Mouse (Mus musculus): ENCODE measurements around the gene Ddx5. TPM values are rescaled to one million over a fixed set of nuclear protein-coding genes. Genes with fewer than 3 reads are reported as not detected.

Ddx5 gene
- polyA plus RNA-seq, 1 experiment from 2014 or later = 175 TPM

DNA sequence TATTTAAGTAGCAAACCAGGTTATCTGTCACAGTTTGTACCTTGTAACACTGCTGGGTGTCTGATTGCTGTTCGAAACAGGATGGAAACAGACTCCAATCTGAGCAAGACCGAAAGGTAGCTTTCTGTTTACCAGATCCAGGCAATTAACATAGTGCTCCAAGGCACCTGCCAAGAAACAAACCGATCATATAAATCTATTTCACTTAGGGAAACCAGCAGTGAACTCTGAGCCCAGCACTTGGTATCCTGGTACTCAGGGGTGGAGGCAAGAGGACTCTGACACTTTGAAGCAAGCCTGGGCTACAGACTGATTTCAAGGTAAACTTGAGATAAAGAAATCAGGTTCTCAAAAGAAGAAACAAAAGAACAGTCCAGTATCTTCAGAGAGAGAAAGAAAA lies 11.6 kb downstream of the Ddx5 start:
- peaks cover 26% of the 10 kb centered on the region for H3K36me3 ChIP-seq (ENCODE audit: control insufficient read depth, insufficient read depth, low read length)
- H3K9ac ChIP-seq (ENCODE audit: low read length) = no peak overlapping the region
- H3K4me3 ChIP-seq (ENCODE audit: low read depth, low read length) = no peak overlapping the region
- TF ChIP-seq CTCF (IDR thresholded peaks at IDR 0.05; ENCODE audit: low read depth) = no peak
- H3K9me3 ChIP-seq (ENCODE audit: control insufficient read depth, low read length) = no peaks in the 10 kb centered on the region
- WGBS = 74% methylated on average over 3 of the region's 3 CpGs
- 0 out of 2 replicates have a peak overlapping the region, but pooled peaks have one; percentile 84 for H3K4me2 ChIP-seq (replicated peaks; ENCODE audit: low read depth)
- DNase-seq (ENCODE audit: low spot score) = no peak
- H3K27ac ChIP-seq (replicated peaks) = 0 out of 2 replicates have a peak overlapping the region, but pooled peaks have one; percentile 8
- H3K27me3 ChIP-seq (ENCODE audit: control insufficient read depth, insufficient read depth, low read length) = no peaks in the 10 kb centered on the region
- no peaks in the 10 kb centered on the region for H3K4me1 ChIP-seq (replicated peaks; ENCODE audit: control insufficient read depth, insufficient read depth)
- ATAC-seq (ENCODE audit: low FRiP score, low TSS enrichment) = no peak

DNA sequence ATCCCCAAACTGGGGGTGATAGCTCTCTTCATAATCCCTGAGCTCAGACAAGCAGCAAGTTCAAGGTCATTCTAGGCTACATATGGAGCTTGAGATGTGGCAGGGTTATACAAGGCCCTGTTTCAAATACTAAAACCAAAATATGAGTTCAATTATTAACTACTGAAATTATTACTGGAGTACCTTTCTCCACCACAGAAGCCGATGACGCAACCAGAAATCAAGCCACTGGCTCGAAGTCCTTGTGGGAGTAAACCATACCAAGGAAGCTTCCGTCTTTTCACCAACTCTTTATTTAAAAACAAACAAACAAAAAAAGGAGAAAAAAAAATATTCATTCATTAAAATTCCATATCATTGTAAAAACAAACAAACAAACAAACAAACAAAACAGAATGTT lies 12.0 kb downstream of the Ddx5 start:
- H3K9me3 ChIP-seq (ENCODE audit: control insufficient read depth, low read length) = no peaks in the 10 kb centered on the region
- 85% methylated on average over 4 of the region's 4 CpGs for WGBS
- TF ChIP-seq EP300 (optimal IDR thresholded peaks at IDR 0.05) (no peak), CTCF (IDR thresholded peaks at IDR 0.05; ENCODE audit: low read depth) (no peak)
- H3K4me1 ChIP-seq (replicated peaks; ENCODE audit: control insufficient read depth, insufficient read depth) = no peaks in the 10 kb centered on the region
- ATAC-seq (ENCODE audit: low FRiP score, low TSS enrichment) (no peak), DNase-seq (ENCODE audit: low spot score) (no peak)
- no peak overlapping the region for H3K4me3 ChIP-seq (ENCODE audit: low read depth, low read length)
- no peaks in the 10 kb centered on the region for H3K27me3 ChIP-seq (ENCODE audit: control insufficient read depth, insufficient read depth, low read length)
- peaks cover 27% of the 10 kb centered on the region for H3K36me3 ChIP-seq (ENCODE audit: control insufficient read depth, insufficient read depth, low read length)
- no peak overlapping the region for H3K9ac ChIP-seq (ENCODE audit: low read length)
- no peak overlapping the region for H3K27ac ChIP-seq (replicated peaks)
- H3K4me2 ChIP-seq (replicated peaks; ENCODE audit: low read depth) = no peak overlapping the region

DNA sequence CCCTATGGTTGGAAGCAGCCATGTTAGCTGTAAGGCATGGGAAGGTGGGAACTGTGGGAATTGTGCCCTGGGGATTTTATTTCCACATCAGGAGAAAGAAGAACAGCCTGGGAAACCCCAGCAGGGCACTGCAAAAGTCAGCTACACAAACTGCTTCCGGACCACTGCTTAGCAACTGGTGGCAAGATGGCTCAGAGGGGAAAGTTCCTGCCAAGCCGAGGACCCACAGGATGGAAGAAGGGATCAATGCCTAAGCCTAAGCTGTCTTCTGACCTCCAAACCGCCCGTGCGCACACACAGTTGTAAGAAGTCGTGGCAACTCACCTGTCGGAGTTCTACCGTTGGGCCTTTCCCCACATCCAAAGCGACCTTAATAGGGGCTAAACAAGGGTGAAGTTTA lies 15.9 kb downstream of the Ddx5 start:
- H3K27me3 ChIP-seq (ENCODE audit: control insufficient read depth, insufficient read depth, low read length) = no peaks in the 10 kb centered on the region
- H3K4me2 ChIP-seq (replicated peaks; ENCODE audit: low read depth) = no peak overlapping the region
- no peak overlapping the region for H3K4me3 ChIP-seq (ENCODE audit: low read depth, low read length)
- H3K36me3 ChIP-seq (ENCODE audit: control insufficient read depth, insufficient read depth, low read length) = peaks cover 31% of the 10 kb centered on the region
- no peak overlapping the region for H3K9ac ChIP-seq (ENCODE audit: low read length)
- 92% methylated on average over 9 of the region's 9 CpGs for WGBS
- ATAC-seq (ENCODE audit: low FRiP score, low TSS enrichment) = no peak
- no peak for DNase-seq (ENCODE audit: low spot score)
- no peak for TF ChIP-seq EP300 (optimal IDR thresholded peaks at IDR 0.05)
- no peak for TF ChIP-seq CTCF (IDR thresholded peaks at IDR 0.05; ENCODE audit: low read depth)
- no peak overlapping the region for H3K27ac ChIP-seq (replicated peaks)
- no peaks in the 10 kb centered on the region for H3K9me3 ChIP-seq (ENCODE audit: control insufficient read depth, low read length)
- H3K4me1 ChIP-seq (replicated peaks; ENCODE audit: control insufficient read depth, insufficient read depth) = no peaks in the 10 kb centered on the region

DNA sequence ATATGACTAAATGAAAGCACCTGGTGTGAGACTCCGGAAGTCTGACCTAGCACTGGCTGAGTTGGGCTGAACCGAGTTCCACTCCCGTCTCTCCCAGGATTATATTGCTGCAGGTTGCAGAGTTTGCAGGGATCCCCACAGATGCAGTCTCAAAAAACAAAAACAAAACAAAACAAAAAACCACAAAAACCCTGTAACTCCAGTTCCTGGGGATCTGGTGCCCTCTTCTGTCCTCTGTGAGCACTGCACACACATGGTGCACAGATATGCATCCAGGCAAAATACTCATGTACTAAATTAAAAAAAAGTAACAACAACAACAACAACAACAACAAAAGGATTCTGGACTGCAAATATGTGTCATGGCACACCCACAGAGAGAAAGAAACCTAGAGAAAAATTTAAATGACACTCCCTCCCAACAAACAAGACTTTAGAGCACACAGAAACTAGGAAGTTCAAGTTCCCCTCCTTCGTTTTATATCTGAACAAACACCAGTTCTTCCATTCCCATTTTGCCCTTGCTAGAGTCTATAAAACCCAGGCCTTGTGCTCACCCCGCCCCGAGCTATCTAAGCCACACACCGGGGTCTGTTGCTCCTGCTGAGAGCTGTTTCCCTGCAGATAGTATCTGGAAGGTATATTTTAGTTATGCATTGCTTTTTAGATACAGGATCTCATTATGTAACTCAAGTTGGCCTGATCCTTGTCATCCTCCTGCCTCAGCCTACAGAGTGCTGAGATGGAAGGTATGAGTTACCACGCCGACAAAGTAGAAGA lies 18.6 kb downstream of the Ddx5 start:
- Histone ChIP-seq H3K4me1 (replicated peaks; ENCODE audit: control insufficient read depth, insufficient read depth) (no peaks in the 10 kb centered on the region), H3K27me3 (ENCODE audit: control insufficient read depth, insufficient read depth, low read length) (no peaks in the 10 kb centered on the region), H3K9ac (ENCODE audit: low read length) (no peak overlapping the region), H3K27ac (replicated peaks) (no peak overlapping the region), H3K4me2 (replicated peaks; ENCODE audit: low read depth) (no peak overlapping the region), H3K36me3 (ENCODE audit: control insufficient read depth, insufficient read depth, low read length) (peaks cover 34% of the 10 kb centered on the region), H3K9me3 (ENCODE audit: control insufficient read depth, low read length) (no peaks in the 10 kb centered on the region), H3K4me3 (ENCODE audit: low read depth, low read length) (no peak overlapping the region)
- DNase-seq (ENCODE audit: low spot score) (no peak), ATAC-seq (ENCODE audit: low FRiP score, low TSS enrichment) (no peak)
- TF ChIP-seq CTCF (IDR thresholded peaks at IDR 0.05; ENCODE audit: low read depth) (peak; percentile 77), EP300 (optimal IDR thresholded peaks at IDR 0.05) (no peak)
- WGBS = 93% methylated on average over 9 of the region's 9 CpGs

DNA sequence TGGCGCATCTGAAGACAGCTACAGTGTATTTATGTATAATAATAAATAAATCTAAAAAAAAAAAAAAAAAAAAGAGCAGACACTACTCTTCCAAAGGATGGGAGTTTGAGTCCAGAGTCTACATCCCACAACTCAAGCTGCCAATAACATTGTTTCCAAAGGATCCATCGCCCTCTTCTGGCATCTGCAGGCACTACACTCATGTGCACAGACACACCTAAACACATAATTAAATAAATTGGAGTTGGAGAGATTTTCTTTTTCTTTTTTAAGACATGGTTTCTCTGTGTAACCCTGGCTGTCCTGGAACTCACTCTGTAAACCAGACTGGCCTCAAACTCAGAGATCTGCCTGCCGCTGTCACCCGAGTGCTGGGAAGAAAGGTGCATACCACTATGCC lies 21.5 kb downstream of the Ddx5 start:
- 94% methylated on average over 4 of the region's 4 CpGs for WGBS
- TF ChIP-seq CTCF (IDR thresholded peaks at IDR 0.05; ENCODE audit: low read depth) = peak; percentile 49
- no peak for TF ChIP-seq EP300 (optimal IDR thresholded peaks at IDR 0.05)
- no peaks in the 10 kb centered on the region; the same call in 1 of the 2 replicates for H3K4me1 ChIP-seq (replicated peaks; ENCODE audit: control insufficient read depth, insufficient read depth)
- H3K4me3 ChIP-seq (ENCODE audit: low read depth, low read length) = no peak overlapping the region
- H3K4me2 ChIP-seq (replicated peaks; ENCODE audit: low read depth) = no peak overlapping the region
- no peak overlapping the region for H3K9ac ChIP-seq (ENCODE audit: low read length)
- no peaks in the 10 kb centered on the region for H3K9me3 ChIP-seq (ENCODE audit: control insufficient read depth, low read length)
- no peaks in the 10 kb centered on the region for H3K27me3 ChIP-seq (ENCODE audit: control insufficient read depth, insufficient read depth, low read length)
- H3K27ac ChIP-seq (replicated peaks) = no peak overlapping the region
- no peak for ATAC-seq (ENCODE audit: low FRiP score, low TSS enrichment)
- no peak for DNase-seq (ENCODE audit: low spot score)
- H3K36me3 ChIP-seq (ENCODE audit: control insufficient read depth, insufficient read depth, low read length) = peaks cover 17% of the 10 kb centered on the region

DNA sequence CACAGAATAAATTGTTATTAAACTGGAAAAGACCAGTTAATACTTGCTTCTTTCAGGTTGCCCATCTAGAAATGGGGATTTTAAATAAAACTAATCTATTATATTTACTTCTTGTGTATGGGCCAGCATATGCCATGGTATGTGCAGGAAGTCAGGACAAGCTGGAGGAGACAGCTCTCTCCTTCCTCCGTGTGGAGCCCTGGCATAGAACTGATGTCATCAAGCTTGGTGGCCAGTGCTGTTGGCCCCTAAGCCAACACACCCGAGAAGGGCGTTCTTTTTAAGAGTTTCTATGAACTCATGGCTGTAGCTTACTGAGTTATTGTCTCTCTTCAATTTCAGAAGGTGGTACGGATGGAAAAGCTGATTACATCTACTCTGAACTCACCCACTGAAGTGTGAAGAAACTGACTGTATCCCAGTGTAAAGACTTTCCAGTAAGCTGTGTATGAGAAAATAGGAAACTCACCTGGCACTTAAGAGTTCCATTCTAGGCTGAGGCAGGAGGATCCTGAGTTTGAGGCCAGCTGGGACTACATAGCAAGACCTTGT lies 22.3 kb downstream of the Ddx5 start:
- no peak overlapping the region for H3K9ac ChIP-seq (ENCODE audit: low read length)
- no peak for TF ChIP-seq EP300 (optimal IDR thresholded peaks at IDR 0.05)
- no peak for TF ChIP-seq CTCF (IDR thresholded peaks at IDR 0.05; ENCODE audit: low read depth)
- no peak for DNase-seq (ENCODE audit: low spot score)
- no peaks in the 10 kb centered on the region for H3K27me3 ChIP-seq (ENCODE audit: control insufficient read depth, insufficient read depth, low read length)
- no peak for ATAC-seq (ENCODE audit: low FRiP score, low TSS enrichment)
- H3K27ac ChIP-seq (replicated peaks) = no peak overlapping the region
- H3K4me1 ChIP-seq (replicated peaks; ENCODE audit: control insufficient read depth, insufficient read depth) = no peaks in the 10 kb centered on the region; the same call in 1 of the 2 replicates
- no peak overlapping the region for H3K4me3 ChIP-seq (ENCODE audit: low read depth, low read length)
- H3K4me2 ChIP-seq (replicated peaks; ENCODE audit: low read depth) = no peak overlapping the region
- H3K9me3 ChIP-seq (ENCODE audit: control insufficient read depth, low read length) = no peaks in the 10 kb centered on the region
- peaks cover 14% of the 10 kb centered on the region for H3K36me3 ChIP-seq (ENCODE audit: control insufficient read depth, insufficient read depth, low read length)
- WGBS = 84% methylated on average over 4 of the region's 4 CpGs
